ENCODE assay signal across 8 mouse cellular contexts in genomic region chr6:116266273-116267109, GRCm38 (mm10). TPM values are rescaled to one million over a fixed set of nuclear protein-coding genes. Genes with fewer than 3 reads are reported as not detected.
DNase-seq lines count a peak whose midpoint lies in the region; ATAC-seq lines count a peak whose summit lies in the region.

No protein-coding gene starts in this region.

- H3K4me2 ChIP-seq in hindbrain, embryonic 11.5 days (replicated peaks; ENCODE audit: low read depth, low read length), result peak overlapping the region; percentile 25

- DNase-seq in layer of hippocampus, postnatal 10 days (ENCODE audit: low spot score in 2 of 2), result peak; percentile 22 to 24
- DNase-seq in layer of hippocampus, adult 11-12 months (ENCODE audit: low spot score), result no peak
- DNase-seq in brain, adult 2 months (ENCODE audit: low read depth, low spot score), result peak; percentile 23
- DNase-seq in hindbrain, embryonic 11.5 days (ENCODE audit: low spot score), result peak; percentile 74
- peak; percentile 72 for DNase-seq in thymus, postnatal 0 days (ENCODE audit: low spot score)
- DNase-seq in adrenal gland, adult 18-20 months (ENCODE audit: low spot score in 2 of 2), result no peak
- no peak for DNase-seq in B cell, adult 2 months

- 17% methylated on average over 11 of the region's 11 CpGs for WGBS in hindbrain, embryonic 11.5 days

- H3K27ac ChIP-seq in hindbrain, embryonic 11.5 days (ENCODE audit: low read depth, low read length), result peak overlapping the region; percentile 3; the same call in 1 of the 2 replicates

- no peaks in the 10 kb centered on the region for H3K9me3 ChIP-seq in hindbrain, embryonic 11.5 days (ENCODE audit: control insufficient read depth, low read length)

- 0 out of 2 replicates have a peak overlapping the region, but pooled peaks have one; percentile 8 for H3K4me3 ChIP-seq in hindbrain, embryonic 11.5 days (ENCODE audit: low read depth, low read length)

- H3K9ac ChIP-seq in hindbrain, embryonic 11.5 days (ENCODE audit: low read depth, low read length), result no peak overlapping the region

- no peaks in the 10 kb centered on the region for H3K36me3 ChIP-seq in hindbrain, embryonic 11.5 days (ENCODE audit: control insufficient read depth, insufficient read depth, low read length)

- no peaks in the 10 kb centered on the region for H3K4me1 ChIP-seq in hindbrain, embryonic 11.5 days (replicated peaks; ENCODE audit: control insufficient read depth, insufficient read depth, low read length)

- H3K27me3 ChIP-seq in hindbrain, embryonic 11.5 days (ENCODE audit: control insufficient read depth, insufficient read depth, low read length), result no peaks in the 10 kb centered on the region

- ATAC-seq in hindbrain, embryonic 11.5 days (ENCODE audit: low FRiP score), result peak; percentile 55
- peak; percentile 59 for ATAC-seq in megakaryocyte progenitor cell, adult 5-6 weeks (replicated peaks; ENCODE audit: poor library complexity)

RNA-seq across cellular contexts. Expression of gene Zfand4, which starts 2.5 kb away (rescaled TPM):
- 1 to 10 TPM; 7.2 to 8.8 TPM for total RNA-seq in layer of hippocampus, postnatal 10 days (2021)
- 8.1 and 9.4 TPM in 2 replicates for polyA plus RNA-seq in hindbrain, embryonic 11.5 days (2014; fragmentation: Nextera tagmentation; extraction: Ambion mirVana)
- 31.0 and 32.1 TPM in 2 replicates for total RNA-seq in megakaryocyte progenitor cell, adult 5-6 weeks (2015)
- total RNA-seq in megakaryocyte progenitor cell, adult 5-6 weeks (2017), result 25.1 and 29.3 TPM in 2 replicates
- 7.0 and 9.2 TPM in 2 replicates for polyA plus RNA-seq in thymus, postnatal 0 days (2015; fragmentation: Nextera tagmentation; extraction: Ambion mirVana)
- under 1 TPM; 0.58 to 0.76 TPM for total RNA-seq in adrenal gland, adult 18-20 months (2021)

RNA-seq across cellular contexts. Expression of gene Washc2, which starts 58.7 kb away (rescaled TPM):
- total RNA-seq in layer of hippocampus, postnatal 10 days (2021), result 10 to 100 TPM; 75.9 to 82.0 TPM
- 58.8 and 62.7 TPM in 2 replicates for polyA plus RNA-seq in hindbrain, embryonic 11.5 days (2014; fragmentation: Nextera tagmentation; extraction: Ambion mirVana)
- total RNA-seq in megakaryocyte progenitor cell, adult 5-6 weeks (2015), result 30.8 and 39.0 TPM in 2 replicates
- 47.5 and 57.1 TPM in 2 replicates for total RNA-seq in megakaryocyte progenitor cell, adult 5-6 weeks (2017)
- 27.1 and 30.0 TPM in 2 replicates for polyA plus RNA-seq in thymus, postnatal 0 days (2015; fragmentation: Nextera tagmentation; extraction: Ambion mirVana)
- total RNA-seq in adrenal gland, adult 18-20 months (2021), result 10 to 100 TPM; 47.6 to 48.6 TPM

Comparison
In these comparisons a context has a peak if more than half of its experiments do, and no peak if none do; other contexts are left out.
1. DNase-seq: peak in layer of hippocampus, postnatal 10 days (2 of 2), brain, adult 2 months (single experiment), hindbrain, embryonic 11.5 days (single experiment) and thymus, postnatal 0 days (single experiment); none in layer of hippocampus, adult 11-12 months (single experiment), adrenal gland, adult 18-20 months (0 of 2) and B cell, adult 2 months (0 of 2).
2. RNA of gene Zfand4, which starts 2.5 kb away (total RNA-seq): 25.1 to 32.1 TPM in megakaryocyte progenitor cell, adult 5-6 weeks and 7.2 to 8.8 TPM in layer of hippocampus, postnatal 10 days; 0.58 to 0.76 TPM in adrenal gland, adult 18-20 months; every median in the first group is over 4 times any median in the second.